Mouse (Mus musculus) lung, postnatal 36 days (tissue): ENCODE results near the gene Myo1e.

ENCODE experiments used
- DNase-seq: peaks from one replicate; pipeline ENCODE4 v3.0.0; 2022; ENCODE audit warnings: mixed read lengths

Myo1e gene

DNA sequence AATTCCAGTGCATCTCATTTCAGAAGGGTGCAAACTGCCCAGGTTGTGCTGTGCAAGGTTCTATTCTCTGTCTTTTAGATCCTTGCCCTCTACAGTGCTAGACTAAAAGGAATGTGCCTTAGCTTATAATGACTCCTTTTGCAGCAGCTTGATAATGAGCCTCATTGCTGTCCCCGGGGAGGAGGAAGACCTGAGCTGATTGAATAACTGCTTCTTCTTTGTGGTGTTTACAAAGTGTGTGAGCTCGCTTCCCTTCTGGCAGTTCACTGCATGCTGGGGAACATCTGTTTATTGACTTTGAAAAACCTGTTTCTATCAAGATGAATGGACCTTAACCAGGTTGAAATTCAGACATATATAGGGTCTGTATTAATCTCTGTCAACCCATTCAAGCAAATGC is 89.8 kb downstream of the Myo1e start:
- no peak for DNase-seq

DNA sequence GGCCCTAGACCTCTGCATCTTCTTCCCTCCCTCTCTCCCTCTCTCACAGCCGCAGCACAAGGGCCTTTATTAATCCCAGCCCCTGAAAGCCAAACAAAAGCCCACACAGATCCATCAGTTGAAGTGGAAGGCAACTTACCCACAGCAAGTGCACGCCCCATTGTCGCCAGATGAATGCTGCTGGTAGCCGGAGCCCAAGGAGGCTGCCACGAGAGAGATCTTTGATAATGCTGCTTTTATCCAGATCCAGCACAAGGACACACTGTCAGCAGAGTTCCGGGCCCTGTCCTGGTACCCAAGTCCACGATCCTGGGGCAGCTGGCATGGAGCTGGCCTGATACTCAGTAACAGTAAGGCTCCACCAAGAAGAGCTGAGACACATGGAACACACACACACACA is 91.1 kb downstream of the Myo1e start:
- DNase-seq: no peak

DNA sequence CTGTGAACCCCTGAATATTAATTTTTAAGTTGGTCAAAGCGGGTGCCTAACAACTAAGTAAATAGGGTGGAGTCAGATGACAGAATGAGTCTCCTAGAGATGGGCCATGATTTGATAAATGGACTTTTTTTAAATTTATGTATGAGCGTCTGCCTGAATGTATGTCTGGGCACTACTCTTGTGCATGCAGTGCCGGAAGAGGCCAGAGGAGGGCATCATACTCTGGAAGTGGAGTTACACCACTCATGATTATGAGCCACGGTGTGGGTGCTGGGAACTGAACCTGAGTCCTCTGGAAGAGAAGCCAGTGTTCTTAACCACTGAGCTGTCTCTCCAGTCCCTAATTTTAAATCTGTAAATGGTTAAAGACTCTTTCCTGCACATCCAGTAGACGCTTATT is 93.6 kb downstream of the Myo1e start:
- DNase-seq: no peak

DNA sequence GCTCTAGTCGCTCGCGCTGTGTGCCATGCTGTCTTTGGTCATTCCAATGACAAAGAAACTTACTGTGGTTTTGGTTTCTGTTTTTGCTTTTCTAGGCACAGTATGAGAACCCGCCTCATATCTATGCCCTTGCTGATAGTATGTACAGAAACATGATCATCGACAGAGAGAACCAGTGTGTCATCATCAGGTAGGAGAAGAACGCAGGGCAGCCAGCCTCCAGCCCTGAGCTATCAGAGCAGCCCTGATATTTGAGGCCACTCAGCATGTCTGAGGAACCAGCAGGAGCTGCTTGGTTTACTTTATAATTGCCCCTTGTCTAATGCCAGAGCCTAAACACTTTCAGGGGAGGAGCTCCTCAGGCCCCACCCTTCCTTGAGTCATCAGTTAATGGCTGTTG is 94.4 kb downstream of the Myo1e start:
- DNase-seq: no peak

DNA sequence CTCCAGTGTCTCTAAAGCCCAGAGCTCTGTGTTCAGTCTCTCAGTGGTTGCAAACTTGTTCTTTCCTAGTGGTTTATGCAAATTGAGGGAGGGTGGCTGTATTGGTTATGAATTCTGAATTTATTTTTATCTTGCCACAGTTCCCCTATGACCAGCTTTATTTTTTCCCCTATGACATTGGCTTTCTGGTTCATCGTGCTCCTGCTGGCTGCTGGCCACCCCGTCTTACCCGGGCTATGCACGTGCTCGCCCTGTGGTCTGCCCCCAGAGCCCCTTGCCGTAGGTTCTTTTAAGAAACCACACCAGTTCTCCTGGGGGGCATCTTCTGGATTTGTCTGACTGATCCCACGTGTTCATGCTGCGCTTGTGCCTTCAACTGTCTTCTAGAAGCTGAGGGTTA is 97.8 kb downstream of the Myo1e start:
- DNase-seq: no peak

DNA sequence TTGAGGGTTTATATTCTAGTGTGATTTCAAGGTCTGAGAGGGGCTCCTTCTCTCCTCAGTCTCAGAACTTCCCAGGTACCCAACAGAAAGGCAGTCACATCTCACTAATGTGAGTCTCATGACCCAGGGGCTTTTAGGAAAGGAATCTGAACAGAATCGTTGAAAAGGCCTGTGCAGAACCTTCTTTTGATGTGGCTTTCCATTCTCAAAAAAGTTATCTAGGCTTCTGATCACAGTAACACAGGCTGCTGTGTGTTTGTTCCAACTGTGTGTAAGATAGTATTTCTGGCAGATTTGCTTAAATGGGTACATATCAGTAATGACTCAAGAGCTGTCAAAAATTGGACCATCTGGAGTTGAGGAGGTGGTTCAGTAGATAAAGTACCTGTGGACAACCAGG is 102.9 kb downstream of the Myo1e start:
- DNase-seq: no peak

DNA sequence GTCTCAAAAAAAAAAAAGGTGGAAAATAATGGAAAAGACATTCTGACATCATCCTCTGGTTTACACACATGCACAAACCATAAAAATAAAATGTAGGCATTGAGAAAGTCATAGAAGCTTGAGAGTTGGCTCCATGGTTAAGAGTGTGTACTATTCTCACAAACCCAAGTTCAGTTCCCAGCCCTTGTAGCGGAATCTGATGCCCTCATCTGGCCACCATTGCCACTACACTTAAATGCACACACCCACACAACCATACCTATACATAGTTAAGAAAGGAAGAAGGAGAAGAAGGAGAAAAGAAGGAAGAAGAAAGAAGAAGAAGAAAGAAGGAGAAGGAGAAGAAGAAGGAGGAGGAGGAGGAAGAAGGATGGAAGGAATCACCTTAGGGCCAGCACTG is 106.9 kb downstream of the Myo1e start:
- DNase-seq: no peak

DNA sequence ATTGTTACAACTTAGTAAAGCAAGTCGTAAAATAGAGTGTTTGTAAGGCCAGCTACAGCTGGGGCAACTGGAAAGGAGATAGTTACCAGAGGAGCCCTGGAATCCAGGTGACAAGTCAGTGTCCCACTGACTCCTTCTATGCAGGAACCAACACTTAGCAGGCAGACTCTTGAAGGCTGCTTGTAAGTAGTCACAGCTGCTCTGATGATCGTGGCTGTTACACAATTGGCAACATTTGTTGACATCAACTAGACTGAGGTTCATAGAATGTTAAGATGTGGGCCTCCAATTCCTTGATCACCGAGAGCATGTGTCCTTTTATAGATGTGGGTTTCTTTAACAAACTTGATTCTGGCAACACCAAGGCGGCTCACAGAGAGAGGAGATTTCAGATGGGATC is 108.0 kb downstream of the Myo1e start:
- no peak for DNase-seq

DNA sequence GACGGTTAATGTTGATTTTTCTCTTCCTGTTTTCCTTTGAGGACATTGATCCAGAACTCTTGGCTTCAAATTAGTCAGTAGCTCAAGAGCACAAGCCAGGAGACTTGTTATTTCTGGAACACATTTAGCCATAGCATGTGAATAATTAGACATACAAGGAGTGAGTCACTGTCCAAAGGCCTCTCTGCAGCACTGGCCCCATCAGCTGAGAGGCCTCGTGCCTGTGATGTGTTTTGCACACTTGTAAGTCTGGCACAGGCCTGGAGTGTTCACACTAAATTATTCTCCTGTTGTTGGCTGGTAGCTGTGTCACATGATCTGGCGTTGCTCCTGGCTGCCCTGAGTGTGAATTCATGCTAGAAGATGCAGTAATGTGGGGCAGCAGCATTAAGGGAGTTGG is 111.5 kb downstream of the Myo1e start:
- no peak for DNase-seq

DNA sequence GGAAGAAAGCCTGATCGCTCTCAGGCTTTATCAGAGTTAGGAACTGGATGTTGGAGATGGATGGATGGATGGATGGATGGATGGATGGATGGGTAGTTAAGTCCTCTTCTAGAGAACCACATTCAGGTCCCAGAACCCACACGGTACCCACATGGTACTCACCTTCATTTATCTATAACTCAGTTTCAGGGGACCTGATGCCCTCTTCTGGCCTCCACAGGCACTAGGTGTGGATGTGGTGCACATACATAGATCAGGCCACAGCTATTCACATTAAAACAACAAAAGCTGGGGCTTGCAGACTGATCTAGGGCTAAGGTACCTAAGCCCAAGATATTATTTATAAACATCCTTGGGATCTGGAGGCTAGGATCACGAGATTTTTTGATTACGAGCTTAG is 117.2 kb downstream of the Myo1e start:
- no peak for DNase-seq

DNA sequence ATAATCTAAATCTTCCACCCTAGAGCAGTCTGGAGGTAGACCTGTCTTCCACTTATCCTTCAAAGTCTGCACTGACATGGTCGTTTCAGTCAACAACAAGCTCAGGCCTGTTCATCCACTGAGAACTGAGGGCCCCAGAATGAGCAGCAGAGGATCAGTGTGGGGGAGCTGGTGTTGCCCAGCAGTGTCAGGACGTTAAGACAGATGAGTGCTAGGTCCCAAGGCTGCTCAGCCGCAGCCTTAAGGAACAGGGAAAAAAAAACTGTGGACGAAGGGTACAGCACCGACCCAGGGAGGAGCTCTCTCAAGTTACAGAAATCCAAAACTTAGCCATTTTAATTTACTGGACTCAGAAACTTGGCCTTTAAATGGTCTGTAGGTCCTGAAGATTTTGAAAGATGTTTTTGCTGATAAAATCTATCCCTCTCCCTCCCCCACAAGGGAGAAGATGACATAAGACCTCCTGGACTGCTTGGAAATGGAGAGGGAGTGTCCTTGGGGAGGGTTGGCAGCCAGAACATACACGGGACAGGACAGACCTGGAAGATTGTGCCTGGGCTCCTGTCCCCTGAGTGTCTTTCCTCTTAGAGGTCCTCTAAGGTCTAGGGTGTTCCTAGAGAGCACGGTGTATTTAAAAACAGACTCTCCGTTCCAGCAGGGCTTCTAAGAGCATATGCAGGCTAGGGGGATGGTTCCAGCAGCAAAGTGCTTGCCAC is 118.9 kb downstream of the Myo1e start:
- DNase-seq: no peak

DNA sequence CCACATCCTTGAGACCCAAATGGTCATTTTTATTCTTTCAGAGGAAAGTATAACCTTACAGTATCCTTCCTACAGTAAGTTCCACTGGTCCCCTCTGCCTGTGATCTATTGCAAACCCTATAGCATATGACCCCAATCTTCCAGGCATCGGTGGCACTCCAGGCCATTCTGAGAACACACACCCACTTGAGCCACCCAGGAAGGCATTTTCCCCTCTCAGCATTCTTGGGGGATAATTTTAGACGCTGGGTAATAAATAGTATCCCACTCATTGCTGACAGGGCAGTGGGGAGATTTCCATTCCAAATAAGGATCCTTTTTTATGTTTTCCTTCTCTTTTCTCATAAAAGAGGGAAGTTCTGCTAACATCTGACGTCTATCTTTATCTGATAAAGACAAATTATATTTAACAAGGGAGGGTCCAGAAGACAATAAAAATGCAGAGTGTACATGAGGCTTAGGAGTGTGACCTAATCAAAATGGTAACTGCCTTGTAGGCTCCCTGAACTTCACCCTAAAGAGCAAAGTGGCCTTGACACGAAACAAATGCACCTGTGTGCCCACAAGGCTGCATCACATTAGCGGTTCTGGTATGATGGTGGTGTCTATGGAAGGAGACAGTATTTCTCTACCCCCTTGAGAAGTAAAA is 121.2 kb downstream of the Myo1e start:
- no peak for DNase-seq

DNA sequence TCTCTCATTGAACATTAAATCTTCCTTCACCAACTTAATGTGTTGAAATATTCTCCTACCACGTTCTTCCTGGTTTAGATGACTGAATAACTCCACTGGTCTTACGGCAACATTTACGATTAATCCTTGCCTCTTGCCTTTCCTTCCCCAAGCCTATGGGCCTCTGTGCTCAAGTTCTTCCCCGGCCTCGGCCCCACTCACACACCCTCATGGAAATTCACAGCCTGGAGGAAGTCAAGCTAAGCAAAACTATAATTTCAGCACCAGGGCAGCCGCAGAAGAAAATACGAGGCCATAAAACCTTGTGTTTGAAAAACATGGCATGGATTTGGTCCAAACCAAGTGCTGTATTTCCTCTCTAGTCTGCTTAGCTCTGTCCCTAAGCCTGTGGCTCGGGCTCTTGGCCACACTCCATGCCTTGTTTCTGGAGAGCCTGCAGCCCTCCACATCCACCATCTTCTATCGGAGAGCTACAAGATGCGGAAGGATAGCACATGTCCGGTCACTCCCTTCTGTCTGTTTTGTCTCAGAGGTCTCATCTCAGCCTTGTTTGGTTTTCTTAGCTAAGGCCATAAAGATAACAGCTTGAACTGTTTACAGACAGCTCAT is 124.7 kb downstream of the Myo1e start:
- peak; percentile 40 for DNase-seq

DNA sequence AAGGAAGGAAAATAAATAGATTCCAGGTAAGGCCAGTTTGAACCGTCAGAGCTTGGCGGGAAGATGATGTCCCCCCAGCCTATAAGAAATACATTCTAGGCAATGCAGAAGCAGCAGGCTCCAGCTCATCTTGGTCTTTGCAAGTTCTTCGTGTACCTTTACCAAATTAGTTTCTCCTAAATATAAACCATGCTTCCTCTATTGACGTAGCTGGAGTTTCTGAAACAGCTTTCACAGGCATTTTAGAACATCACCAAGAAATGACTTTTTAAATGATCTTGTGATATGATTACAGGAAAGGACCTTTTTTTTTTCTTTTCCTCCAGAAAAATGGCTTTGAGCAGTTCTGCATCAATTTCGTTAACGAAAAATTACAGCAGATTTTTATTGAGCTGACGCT is 131.2 kb downstream of the Myo1e start:
- DNase-seq: no peak

DNA sequence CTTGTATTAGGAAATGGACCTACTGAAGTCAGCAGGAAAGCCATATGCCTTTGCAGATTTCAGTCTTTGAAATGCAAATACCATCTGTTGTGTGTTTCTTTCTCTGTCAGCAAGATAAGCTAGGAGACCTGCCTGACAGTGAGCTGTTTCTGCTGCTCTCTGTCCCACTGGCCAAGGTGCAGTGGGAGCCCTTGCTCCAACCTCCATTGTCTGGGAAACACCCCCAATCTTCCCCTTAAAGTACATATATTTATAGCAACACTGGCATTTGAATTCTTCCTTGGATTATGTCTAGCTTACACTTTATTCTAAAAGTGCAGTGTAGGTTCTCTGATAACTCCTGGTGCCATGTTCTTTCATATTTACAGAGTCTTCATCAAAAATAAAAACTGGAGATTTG is 131.7 kb downstream of the Myo1e start:
- no peak for DNase-seq

DNA sequence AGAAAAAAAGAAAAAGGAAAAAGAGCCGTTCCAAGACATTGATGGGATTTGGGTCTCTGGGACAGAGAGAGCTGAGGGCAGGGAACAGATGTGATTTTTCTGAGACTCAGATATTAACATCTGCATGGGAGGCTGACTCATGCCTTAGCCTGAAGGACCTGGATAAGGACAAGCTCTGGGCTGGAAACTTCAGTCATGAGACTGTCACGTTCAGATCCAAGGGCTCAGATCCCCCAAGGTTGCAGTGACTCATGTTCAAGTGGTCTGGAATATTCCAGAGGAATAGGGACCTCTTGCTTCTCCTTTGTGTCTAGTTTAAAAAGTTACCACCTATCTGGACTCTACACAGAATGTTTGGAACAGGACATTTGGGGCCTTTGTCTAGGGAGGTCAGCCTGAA is 142.1 kb downstream of the Myo1e start:
- no peak for DNase-seq

DNA sequence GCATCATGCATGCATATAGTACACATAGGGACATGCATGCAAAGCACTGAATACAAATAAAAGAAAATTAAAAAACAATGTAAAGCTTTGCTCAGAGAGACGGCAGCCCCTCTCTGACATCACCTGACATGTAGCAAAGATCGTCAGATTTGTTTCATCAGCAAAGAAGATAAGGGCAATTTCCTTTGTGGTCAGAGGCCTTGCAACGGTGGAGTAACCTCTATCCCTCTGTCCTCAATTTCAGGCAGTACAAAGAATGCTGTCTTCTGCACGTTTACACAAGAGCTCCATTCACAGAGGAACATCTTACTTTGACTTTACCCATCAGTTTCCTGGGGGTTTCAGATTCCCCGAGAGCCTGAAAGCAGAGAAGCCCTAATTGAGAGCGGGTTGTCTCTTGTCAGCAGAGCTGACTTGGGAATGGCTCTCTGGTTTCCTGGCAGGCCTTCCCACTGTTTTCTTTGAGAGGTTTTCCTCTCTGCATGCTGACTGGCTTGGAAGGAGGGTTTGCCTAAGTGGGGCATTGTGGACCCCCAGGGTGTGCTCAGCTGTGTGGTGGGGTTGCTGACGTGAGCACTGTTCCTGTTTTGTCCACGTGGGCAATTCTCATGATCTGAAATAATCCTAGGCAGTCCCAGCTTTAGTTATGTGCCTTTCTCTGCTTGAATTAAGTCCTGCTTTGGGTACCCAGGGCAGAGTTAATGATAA is 144.6 kb downstream of the Myo1e start:
- no peak for DNase-seq

DNA sequence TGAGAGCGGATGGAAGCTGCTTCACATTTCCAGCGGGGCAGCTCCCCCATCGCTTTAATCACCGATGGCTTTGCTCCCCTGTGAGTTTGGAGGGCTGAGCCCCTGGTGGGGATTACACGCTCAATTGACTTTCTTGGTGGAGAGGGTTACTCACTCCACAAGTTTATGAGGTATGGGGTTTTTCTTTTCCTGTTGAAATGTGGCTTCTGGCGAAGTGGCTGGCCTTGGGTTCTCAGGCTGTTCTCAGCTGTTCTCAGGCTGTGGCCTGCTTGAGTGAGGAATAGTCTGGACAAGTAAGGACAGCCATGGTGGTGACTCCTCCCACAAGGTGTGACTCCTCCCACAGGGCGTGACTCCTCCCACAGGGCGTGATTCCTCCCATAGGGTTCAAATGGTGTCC is 149.1 kb downstream of the Myo1e start:
- DNase-seq: peak; percentile 2

DNA sequence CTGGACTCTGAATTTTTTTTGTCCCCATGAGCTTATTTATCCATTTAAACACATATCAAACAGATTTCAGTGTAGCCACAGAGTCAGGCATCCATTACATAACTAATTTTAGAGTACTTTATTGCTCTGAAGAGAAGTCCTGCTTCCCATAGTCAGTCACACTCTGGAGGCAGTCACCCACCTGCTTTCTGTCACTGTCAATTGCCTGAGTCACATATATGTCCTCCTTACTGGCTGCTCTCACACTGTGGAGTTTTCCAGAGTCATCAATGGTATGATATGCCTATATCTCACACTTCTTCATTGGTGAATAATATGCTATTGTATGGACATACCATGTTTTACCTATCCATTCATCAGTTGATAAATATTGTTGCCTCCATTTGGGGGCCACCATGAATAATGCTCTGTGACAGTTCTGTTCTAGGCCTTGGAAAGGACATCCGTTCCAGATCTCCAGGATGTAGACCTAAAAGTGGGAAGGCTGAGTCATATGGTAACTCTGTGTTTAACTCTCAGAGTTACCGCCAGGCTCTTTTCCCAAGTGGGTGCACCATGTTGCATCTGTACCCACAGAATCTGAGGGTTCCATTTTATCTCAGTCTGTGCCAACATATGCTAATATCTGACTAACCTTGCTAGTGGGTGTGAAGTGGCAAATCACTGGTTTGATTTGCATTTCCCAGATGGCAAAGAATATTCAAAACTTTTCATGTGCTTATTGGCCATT is 152.4 kb downstream of the Myo1e start:
- no peak for DNase-seq

DNA sequence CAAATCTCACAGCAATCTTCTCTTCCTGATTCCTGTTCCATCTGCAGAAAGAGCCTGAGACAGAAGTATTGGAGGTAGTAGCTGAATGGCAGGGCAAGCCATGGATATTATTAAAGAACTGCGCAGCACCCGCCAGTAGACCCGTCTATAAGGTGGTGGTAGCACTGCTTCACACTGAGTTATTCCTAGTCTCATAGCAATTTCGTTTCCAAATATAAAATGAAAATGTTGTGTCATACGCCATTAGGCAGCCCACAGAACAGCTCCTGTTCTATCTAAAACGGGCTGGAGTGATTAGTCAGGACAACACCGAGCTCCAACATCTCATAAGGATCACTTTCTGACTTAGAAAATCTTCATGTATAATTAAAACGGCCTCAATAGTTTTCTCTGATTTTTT is 157.6 kb downstream of the Myo1e start:
- DNase-seq: no peak

DNA sequence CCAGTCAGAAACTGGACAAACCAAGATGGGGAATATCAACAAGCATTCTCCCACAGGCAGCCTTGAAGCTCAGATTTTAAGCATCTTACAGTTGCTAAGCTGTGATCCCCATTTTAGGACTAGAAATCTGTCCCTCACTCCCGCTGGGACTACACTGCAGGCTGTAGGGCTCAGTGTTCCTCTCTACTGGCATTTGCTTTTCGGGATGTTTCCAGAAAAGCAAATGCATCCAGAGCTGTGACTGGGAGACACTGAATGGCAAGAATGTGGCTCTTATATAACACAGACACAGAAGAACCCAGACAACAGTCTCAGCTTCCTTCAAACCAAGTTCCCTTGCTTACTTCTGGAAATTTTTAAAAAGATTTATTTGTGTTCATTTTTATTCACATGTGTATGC is 158.8 kb downstream of the Myo1e start:
- DNase-seq: no peak

DNA sequence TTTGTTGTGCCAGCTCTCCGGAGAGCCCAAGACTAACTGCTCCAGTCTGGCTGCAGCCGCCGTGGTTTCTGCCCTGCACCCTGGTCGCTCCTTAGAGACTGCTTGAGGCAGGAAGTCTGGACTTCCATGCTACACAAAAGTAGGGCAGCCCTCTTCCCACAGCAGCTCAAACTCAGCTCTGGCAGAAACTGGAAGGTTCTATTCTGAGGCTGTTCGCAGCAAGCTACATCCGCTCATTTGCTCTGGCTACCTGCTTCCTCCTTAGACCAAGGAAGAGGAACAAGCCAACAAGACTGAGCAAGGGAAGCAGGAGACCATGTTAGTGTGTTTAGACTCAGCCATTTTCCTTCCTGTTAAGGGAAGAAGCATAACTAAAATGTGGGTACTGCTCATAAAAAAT is 159.7 kb downstream of the Myo1e start:
- DNase-seq: no peak

DNA sequence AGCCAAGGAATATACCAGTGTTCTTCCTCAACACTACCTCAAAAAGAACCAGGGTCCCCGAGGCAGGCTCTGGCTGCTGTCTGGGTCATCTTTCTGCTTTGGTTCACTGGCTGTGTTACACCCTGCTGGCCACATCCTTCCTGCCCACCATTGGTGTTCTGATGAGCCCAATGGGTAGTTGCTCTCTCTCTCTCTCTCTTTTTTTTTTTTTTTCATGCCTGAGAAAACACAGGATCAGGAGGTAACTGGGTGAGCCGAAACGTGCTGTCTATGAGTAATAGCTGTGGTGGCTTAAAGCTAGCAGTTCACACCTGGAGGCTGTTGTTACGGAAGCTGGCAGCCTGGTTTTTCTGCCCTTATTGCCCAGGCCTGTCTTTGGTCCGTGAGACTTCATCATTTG is 164.5 kb downstream of the Myo1e start:
- no peak for DNase-seq
